Mouse (Mus musculus) embryonic facial prominence, embryonic 11.5 days (tissue): ENCODE measurements at regions not wholly inside any gene's neighbourhood (a gene's known extent, or its start where the extent isn't known, plus 50 kb on each side); places are given as distances from the start of the nearest gene placed in this dataset.

ENCODE experiments used
- ATAC-seq: fragments of 200-750 bp; cut with Nextera tagmentation; replicated peaks from 2 replicates; pipeline ENCODE4 v1.8.0; 2017; ENCODE audit warnings: low read depth; ENCODE audit not compliant: insufficient number of reproducible peaks, low FRiP score, low TSS enrichment
- DNase-seq: peaks from one replicate; pipeline ENCODE4 v3.0.0-alpha.2; 2015; ENCODE audit warnings: low spot score
- H3K27ac ChIP-seq: fragments of 300-500 bp; sonication (generic); replicated peaks from 2 replicates; pipeline ENCODE4 v1.5.1; 2014; ENCODE audit warnings: mild to moderate bottlenecking, low read depth, low read length, control low read depth
- H3K27me3 ChIP-seq: fragments of 300-500 bp; sonication (generic); 2 replicates; pipeline ENCODE4 v1.6.1; 2014; ENCODE audit warnings: mild to moderate bottlenecking, low read length, moderate library complexity, mixed read lengths; ENCODE audit not compliant: control insufficient read depth, insufficient read depth
- H3K36me3 ChIP-seq: fragments of 300-500 bp; sonication (generic); replicated peaks from 2 replicates; pipeline ENCODE4 v1.6.1; 2014; ENCODE audit warnings: low read depth, mild to moderate bottlenecking, low read length, moderate library complexity, mixed read lengths; ENCODE audit not compliant: control insufficient read depth, insufficient read depth
- H3K4me1 ChIP-seq: fragments of 300-500 bp; sonication (generic); 2 replicates; pipeline ENCODE4 v1.6.1; 2014; ENCODE audit warnings: low read length, mixed read lengths; ENCODE audit not compliant: control insufficient read depth, insufficient read depth
- H3K4me2 ChIP-seq: fragments of 300-500 bp; sonication (generic); 2 replicates; pipeline ENCODE4 v1.6.1; 2014; ENCODE audit warnings: low read depth, mild to moderate bottlenecking, control low read depth, low read length, moderate library complexity
- H3K4me3 ChIP-seq: fragments of 300-500 bp; sonication (generic); 2 replicates; pipeline ENCODE4 v1.5.1; 2014; ENCODE audit warnings: low read depth, low read length, control low read depth
- H3K9ac ChIP-seq: fragments of 300-500 bp; sonication (generic); replicated peaks from 2 replicates; pipeline ENCODE4 v1.6.1; 2014; ENCODE audit warnings: mild to moderate bottlenecking, control low read depth, low read length
- H3K9me3 ChIP-seq: fragments of 300-500 bp; sonication (generic); replicated peaks from 2 replicates; pipeline ENCODE4 v1.6.1; 2016; ENCODE audit warnings: mild to moderate bottlenecking, low read length, inconsistent platforms, mixed read lengths; ENCODE audit not compliant: control insufficient read depth
- WGBS: fragments of 180-500 bp; shearing (Covaris S2); extraction: QIAGEN DNeasy Blood & Tissue Kit; methylation state at CpG from one replicate; pipeline ENCODE4 v1.1.7; 2014; 5-methylcytosine and 5-hydroxymethylcytosine counted together

- Histone ChIP-seq H3K4me2 (no peak overlapping the region), H3K9me3 (no peaks in the 10 kb centered on the region), H3K27ac (no peak overlapping the region), H3K4me1 (no peaks in the 10 kb centered on the region), H3K9ac (no peak overlapping the region), H3K27me3 (no peaks in the 10 kb centered on the region), H3K36me3 (no peaks in the 10 kb centered on the region), H3K4me3 (no peak overlapping the region)
- WGBS: 83% methylated on average over 5 of the region's 5 CpGs
- DNase-seq (no peak), ATAC-seq (no peak)
These were observed 733.5 kb downstream of the Fam19a2 start for GRCm38 (mm10) chr10:123997260-123997659.

DNA sequence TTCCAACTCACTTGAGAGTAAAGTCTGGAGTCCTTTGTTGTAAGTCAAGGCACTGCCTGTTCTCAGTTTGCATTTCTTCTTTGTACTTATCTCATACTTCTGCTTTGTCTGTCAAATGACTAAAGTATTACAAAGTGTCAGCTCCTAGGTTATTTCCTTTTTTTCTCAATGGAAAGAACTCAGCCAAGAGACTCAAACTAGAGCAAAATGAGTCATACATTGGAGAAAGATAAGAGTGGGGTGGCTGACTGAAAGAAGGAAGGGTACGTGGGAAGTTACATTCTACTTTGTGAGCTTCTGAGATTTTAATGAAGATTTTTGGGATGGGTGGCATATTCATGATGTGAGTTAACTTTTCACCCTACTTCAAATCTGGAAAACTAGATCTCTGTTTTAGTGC, 735.2 kb downstream of the Fam19a2 start:
- Histone ChIP-seq H3K36me3 (no peaks in the 10 kb centered on the region), H3K9ac (no peak overlapping the region), H3K9me3 (no peaks in the 10 kb centered on the region), H3K4me2 (no peak overlapping the region), H3K27ac (no peak overlapping the region), H3K4me3 (no peak overlapping the region), H3K4me1 (no peaks in the 10 kb centered on the region), H3K27me3 (no peaks in the 10 kb centered on the region)
- WGBS: 91% methylated on average over 1 of the region's 1 CpGs
- ATAC-seq (no peak), DNase-seq (no peak)

DNA sequence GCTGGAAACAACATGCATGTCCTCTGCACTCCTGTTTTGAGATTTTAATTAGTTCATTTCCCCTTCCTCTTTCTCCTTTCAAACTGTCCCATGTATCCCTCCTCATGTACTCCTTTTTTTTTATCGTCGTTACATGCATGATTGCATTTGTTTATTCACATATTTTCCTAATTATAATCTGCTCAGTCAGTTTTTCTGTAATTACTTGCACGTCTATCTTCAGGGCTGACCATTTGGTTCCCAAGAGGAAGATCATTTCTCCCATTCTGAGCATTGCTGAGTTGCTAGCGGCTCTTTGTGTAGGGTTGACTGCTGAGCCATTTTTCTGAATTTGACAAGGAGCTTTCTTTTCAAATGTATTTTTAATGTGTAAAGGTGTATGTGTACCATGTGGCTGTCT, 781.2 kb downstream of the Fam19a2 start:
- H3K9ac ChIP-seq: no peak overlapping the region
- no peak for ATAC-seq
- no peaks in the 10 kb centered on the region for H3K36me3 ChIP-seq
- no peaks in the 10 kb centered on the region for H3K9me3 ChIP-seq
- H3K4me3 ChIP-seq: no peak overlapping the region
- H3K4me1 ChIP-seq: no peaks in the 10 kb centered on the region
- no peak overlapping the region for H3K4me2 ChIP-seq
- H3K27me3 ChIP-seq: no peaks in the 10 kb centered on the region
- no peak overlapping the region for H3K27ac ChIP-seq
- DNase-seq: no peak
- WGBS: 63% methylated on average over 4 of the region's 4 CpGs

DNA sequence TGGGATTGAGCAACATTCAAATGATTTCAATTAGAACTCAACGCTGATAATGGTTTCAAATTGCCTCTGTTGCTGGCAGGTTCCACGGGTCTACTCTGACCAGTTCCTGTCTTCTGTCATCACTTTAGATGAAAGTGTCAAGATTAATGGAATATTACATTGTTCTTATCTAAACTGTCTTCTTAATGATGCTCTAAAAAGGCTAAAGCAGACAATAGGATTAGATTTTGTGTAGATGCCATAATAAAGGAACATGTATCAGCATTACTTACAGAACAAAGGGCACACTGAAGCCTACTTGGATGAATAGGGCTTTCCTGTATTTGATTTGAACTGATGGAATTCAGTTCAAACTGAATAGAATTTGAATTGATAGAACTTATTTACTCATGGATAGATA, 782.0 kb downstream of the Fam19a2 start:
- H3K9me3 ChIP-seq: no peaks in the 10 kb centered on the region
- no peak overlapping the region for H3K9ac ChIP-seq
- DNase-seq: no peak
- ATAC-seq: no peak
- H3K4me1 ChIP-seq: no peaks in the 10 kb centered on the region
- H3K4me3 ChIP-seq: no peak overlapping the region
- H3K27ac ChIP-seq: no peak overlapping the region
- H3K27me3 ChIP-seq: no peaks in the 10 kb centered on the region
- H3K4me2 ChIP-seq: no peak overlapping the region
- WGBS: 75% methylated on average over 2 of the region's 2 CpGs
- no peaks in the 10 kb centered on the region for H3K36me3 ChIP-seq

DNA sequence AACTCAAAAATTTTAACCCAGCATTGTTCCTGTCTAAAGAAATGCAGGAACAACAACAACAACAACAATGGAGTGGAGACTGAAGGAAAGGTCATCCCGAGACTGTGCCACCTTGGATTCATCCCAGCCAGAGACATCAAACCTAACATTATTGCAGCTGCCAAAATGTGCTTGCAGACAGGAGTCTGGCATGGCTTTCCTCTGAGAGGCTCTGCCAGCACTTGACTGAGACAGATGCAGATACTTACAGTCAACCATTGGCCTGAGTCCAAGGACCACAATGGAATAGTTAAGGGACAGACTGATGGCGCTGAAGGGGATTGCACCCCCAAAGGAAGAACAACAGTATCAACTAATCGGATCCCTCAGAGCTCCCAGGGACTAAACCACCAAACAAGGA, 819.0 kb downstream of the Fam19a2 start:
- DNase-seq (no peak), ATAC-seq (no peak)
- Histone ChIP-seq H3K27me3 (no peaks in the 10 kb centered on the region), H3K4me3 (no peak overlapping the region), H3K36me3 (no peaks in the 10 kb centered on the region), H3K9me3 (no peaks in the 10 kb centered on the region), H3K4me1 (no peaks in the 10 kb centered on the region), H3K9ac (no peak overlapping the region), H3K4me2 (no peak overlapping the region), H3K27ac (no peak overlapping the region)
- 89% methylated on average over 3 of the region's 3 CpGs for WGBS

DNA sequence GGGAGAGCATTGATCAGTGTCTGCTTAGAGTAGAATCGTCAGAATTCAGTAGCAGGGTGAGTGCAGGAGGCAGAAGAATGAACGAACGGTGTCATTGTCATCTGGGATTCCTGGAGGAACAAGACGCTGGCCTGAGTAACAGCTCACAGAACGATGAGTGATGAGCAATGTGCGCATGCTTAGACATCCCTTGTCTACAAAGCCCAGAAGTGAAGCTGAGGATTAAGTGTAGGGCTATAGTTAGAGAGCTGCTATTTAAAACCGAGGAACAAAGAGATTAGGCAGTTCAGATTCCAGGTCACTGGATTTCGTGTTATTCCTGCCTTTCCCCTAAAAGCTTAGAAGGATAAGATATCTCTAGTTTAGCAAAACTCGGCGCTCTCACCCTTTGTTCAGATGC, 826.8 kb downstream of the Fam19a2 start:
- DNase-seq: no peak
- ATAC-seq: no peak
- Histone ChIP-seq H3K9ac (no peak overlapping the region), H3K9me3 (no peaks in the 10 kb centered on the region), H3K4me1 (no peaks in the 10 kb centered on the region), H3K4me3 (no peak overlapping the region), H3K27me3 (no peaks in the 10 kb centered on the region), H3K4me2 (no peak overlapping the region), H3K36me3 (no peaks in the 10 kb centered on the region), H3K27ac (no peak overlapping the region)
- WGBS: 73% methylated on average over 10 of the region's 10 CpGs

GRCm38 (mm10) chr10:124091364-124091763, 827.6 kb downstream of the Fam19a2 start:
- DNase-seq (no peak), ATAC-seq (no peak)
- Histone ChIP-seq H3K4me3 (no peak overlapping the region), H3K4me1 (no peaks in the 10 kb centered on the region), H3K27ac (no peak overlapping the region), H3K27me3 (no peaks in the 10 kb centered on the region), H3K9me3 (no peaks in the 10 kb centered on the region), H3K36me3 (no peaks in the 10 kb centered on the region), H3K4me2 (no peak overlapping the region), H3K9ac (no peak overlapping the region)
- WGBS: 88% methylated on average over 7 of the region's 7 CpGs

- H3K36me3 ChIP-seq: no peaks in the 10 kb centered on the region
- H3K4me2 ChIP-seq: no peak overlapping the region
- no peak overlapping the region for H3K4me3 ChIP-seq
- no peak for ATAC-seq
- H3K4me1 ChIP-seq: no peaks in the 10 kb centered on the region
- H3K9me3 ChIP-seq: no peaks in the 10 kb centered on the region
- H3K27ac ChIP-seq: no peak overlapping the region
- no peak overlapping the region for H3K9ac ChIP-seq
- DNase-seq: no peak
- H3K27me3 ChIP-seq: no peaks in the 10 kb centered on the region
These were observed 855.8 kb downstream of the Fam19a2 start for GRCm38 (mm10) chr10:124119585-124119984.

- H3K4me3 ChIP-seq: no peak overlapping the region
- H3K9me3 ChIP-seq: no peaks in the 10 kb centered on the region
- 66% methylated on average over 2 of the region's 2 CpGs for WGBS
- H3K9ac ChIP-seq: no peak overlapping the region
- DNase-seq: no peak
- ATAC-seq: no peak
- H3K4me2 ChIP-seq: no peak overlapping the region
- H3K4me1 ChIP-seq: no peaks in the 10 kb centered on the region
- no peaks in the 10 kb centered on the region for H3K27me3 ChIP-seq
- no peak overlapping the region for H3K27ac ChIP-seq
- no peaks in the 10 kb centered on the region for H3K36me3 ChIP-seq
These were observed 874.7 kb downstream of the Fam19a2 start for GRCm38 (mm10) chr10:124138456-124138855.
